Mouse (Mus musculus): ENCODE measurements around the gene Gm11492. TPM values are rescaled to one million over a fixed set of nuclear protein-coding genes. Genes with fewer than 3 reads are reported as not detected.

Gm11492 gene
- total RNA-seq (2021) = under 1 TPM in 1 of 2 experiments, not detected in 1; 0.20 TPM

DNA sequence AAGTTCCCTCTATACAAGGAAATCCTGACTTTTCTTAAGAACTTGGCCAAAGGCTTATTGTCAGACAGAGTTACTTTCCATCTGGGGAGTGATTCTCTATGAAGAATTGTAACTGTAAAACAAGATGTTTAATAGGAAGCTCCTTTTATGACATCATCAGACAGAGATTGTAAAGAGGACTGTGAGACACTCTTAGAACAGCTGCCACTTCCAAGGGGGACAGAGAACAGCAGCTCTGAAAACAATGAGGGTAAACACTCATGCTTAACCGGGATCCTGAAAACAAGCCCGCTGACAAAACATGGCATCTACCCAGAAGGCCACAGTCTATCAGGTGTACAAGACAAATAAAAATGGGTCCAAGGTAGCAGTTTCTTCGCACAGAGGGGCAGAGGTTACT, at the start of gene Gm11492:
Gene Gm11492, plus strand, starts transcription at position 153 of the 400 bp plus-strand sequence.
- intact Hi-C loops (cut with DNase I) = no loop called here
- no peak for DNase-seq (ENCODE audit: low spot score in 2 of 2)

GRCm38 (mm10) chr11:87519260-87519659, 47.2 kb upstream of the Gm11492 start:
- intact Hi-C loops (cut with DNase I) = no loop called here
- no peak for DNase-seq (ENCODE audit: low spot score in 2 of 2)

DNA sequence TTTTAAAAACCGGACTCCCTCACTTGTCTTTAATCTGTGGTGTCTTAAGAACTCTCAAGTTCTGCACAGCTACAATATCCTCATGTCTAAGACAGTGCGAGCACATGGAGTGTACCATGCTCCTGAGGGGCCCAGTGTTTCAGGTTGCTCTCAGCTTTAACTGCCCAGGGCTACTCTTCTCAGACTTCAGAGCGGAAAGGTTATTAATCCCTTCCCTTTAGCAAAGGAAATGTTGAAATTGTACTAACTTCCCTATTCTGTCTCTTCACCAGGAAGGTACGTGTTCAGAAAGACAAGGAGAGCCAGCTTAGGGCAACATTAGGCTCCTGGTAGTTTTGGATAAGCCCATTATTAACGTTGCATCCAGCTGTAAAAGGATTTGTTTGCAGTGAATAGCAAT, 43.0 kb upstream of the Gm11492 start:
- DNase-seq (ENCODE audit: low spot score in 2 of 2) = no peak
- intact Hi-C loops (cut with DNase I) = no loop called here

DNA sequence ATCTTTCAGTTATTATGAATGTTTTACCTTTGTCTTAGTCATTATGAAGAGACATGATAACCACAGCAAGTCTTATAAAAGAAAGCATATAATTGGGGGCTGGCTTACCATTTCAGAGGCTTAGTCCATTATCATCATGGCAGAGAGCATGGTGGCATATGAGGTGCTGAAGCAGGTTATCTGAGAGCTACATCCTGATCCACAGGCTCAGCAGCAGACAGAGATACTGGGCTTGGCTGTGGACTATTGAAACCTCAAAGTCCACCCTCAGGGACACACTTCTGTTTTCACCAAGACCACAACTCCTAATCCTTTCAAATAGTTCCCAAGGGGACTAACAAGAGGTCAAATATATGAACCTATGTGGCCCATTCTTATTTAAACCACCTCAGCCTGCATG, 42.5 kb upstream of the Gm11492 start:
- DNase-seq (ENCODE audit: low spot score in 2 of 2) = no peak
- intact Hi-C loops (cut with DNase I) = no loop called here

- intact Hi-C loops (cut with DNase I) = no loop called here
- DNase-seq (ENCODE audit: low spot score in 2 of 2) = no peak
Measured at GRCm38 (mm10) chr11:87524780-87525179, 41.7 kb upstream of the Gm11492 start.

GRCm38 (mm10) chr11:87527364-87527763, 39.1 kb upstream of the Gm11492 start:
- intact Hi-C loops (cut with DNase I) = no loop called here
- no peak for DNase-seq (ENCODE audit: low spot score in 2 of 2)

DNA sequence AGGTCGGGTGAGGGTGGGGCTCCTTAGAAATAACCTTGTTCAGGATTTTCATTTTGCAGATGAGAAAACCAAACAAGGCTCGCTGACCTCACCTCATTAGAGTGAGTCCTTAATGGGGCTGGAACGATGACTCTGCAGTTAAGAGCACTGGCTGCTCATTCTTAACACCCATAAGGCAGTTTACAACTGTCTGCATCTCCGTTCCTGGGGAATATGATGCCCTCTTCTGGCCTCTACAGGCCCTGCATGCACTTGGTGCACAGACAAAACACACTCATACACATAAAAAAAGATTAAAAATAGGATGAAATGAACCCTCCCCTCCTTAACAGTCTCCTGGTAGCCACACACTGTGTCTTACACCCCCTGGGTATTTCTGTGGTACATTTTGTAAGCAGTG, 38.5 kb upstream of the Gm11492 start:
- intact Hi-C loops (cut with DNase I) = no loop called here
- no peak for DNase-seq (ENCODE audit: low spot score in 2 of 2)

DNA sequence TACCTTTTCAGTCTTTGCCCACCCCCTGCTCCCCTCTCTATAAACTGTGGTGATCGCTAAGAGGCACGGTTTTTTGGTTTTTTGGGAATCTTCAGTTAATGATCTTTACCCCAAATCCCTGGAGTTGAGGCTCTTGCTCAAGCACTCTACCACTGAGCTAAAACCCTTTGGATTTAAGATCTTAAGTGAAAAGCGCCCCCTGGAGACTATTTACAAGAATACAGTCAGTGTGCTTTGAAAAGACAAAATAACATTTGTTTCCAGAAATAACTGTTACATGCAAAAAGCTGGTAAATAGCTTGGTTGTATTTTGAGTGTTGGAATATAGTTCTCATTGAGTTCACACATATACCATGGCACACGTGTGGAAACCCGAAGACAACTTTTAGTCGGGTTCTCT, 34.8 kb upstream of the Gm11492 start:
- intact Hi-C loops (cut with DNase I) = no loop called here
- no peak for DNase-seq (ENCODE audit: low spot score in 2 of 2)

GRCm38 (mm10) chr11:87542285-87542684, 24.2 kb upstream of the Gm11492 start:
- intact Hi-C loops (cut with DNase I) = no loop called here
- no peak for DNase-seq (ENCODE audit: low spot score in 2 of 2)

DNA sequence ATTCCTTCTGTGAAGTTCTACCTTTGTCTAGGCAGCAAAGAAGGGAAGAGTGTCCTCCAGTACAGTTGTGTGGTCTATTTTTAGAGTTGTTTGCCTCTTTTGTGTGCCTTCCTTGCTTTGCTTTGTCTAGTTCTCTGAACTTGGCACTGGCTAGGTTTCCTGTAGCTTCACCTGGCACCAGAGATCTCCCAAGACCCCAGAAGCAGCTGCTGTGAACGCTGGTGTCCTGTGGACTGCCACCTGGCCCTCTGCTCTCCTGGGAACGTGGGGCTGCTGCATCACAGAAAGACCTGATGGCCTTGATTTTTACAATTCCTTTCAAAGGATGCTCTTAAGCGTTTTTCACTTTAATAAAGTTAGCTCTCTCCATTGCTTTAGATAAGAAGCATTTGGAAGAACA, 23.5 kb upstream of the Gm11492 start:
- intact Hi-C loops (cut with DNase I) = no loop called here
- no peak for DNase-seq (ENCODE audit: low spot score in 2 of 2)

GRCm38 (mm10) chr11:87553342-87553741, 13.1 kb upstream of the Gm11492 start:
- no peak for DNase-seq (ENCODE audit: low spot score in 2 of 2)
- intact Hi-C loops (cut with DNase I) = no loop called here

GRCm38 (mm10) chr11:87554386-87554785, 12.1 kb upstream of the Gm11492 start:
- DNase-seq (ENCODE audit: low spot score in 2 of 2) = no peak
- intact Hi-C loops (cut with DNase I) = no loop called here

GRCm38 (mm10) chr11:87555106-87555703, 11.2 kb upstream of the Gm11492 start:
- intact Hi-C loops (cut with DNase I) = no loop called here
- DNase-seq (ENCODE audit: low spot score in 2 of 2) = no peak

DNA sequence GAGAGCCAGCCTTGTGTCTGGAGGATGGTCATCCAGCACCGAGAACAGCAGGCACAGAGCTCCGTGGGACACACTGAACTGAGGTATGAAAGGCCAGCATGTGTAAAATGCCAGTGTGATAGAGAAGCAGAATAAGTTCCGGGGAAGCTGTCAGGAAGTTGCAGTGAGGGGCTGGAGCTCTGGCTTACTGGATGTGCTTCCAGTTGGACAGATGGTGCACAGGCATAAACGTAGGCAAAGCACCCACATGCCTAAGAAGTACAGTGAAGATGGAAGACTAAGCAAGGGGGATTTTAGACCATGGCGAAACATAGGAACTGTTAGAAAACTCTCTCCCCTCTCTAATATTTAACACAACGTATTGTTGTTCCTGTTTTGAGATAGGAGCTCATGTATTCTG, 5.2 kb upstream of the Gm11492 start:
- intact Hi-C loops (cut with DNase I) = no loop called here
- DNase-seq (ENCODE audit: low spot score in 2 of 2) = no peak

GRCm38 (mm10) chr11:87568255-87568953, 2.0 kb downstream of the Gm11492 start, which contains the start of gene Sept4:
Gene Sept4 (plus strand): TSS chr11:87568903.
- intact Hi-C loops (cut with DNase I) = no loop called here
- no peak for DNase-seq (ENCODE audit: low spot score in 2 of 2)

- intact Hi-C loops (cut with DNase I) = no loop called here
- no peak for DNase-seq (ENCODE audit: low spot score in 2 of 2)
Measured at GRCm38 (mm10) chr11:87570743-87571142, 4.3 kb downstream of the Gm11492 start.

- DNase-seq (ENCODE audit: low spot score in 2 of 2) = no peak
- intact Hi-C loops (cut with DNase I) = no loop called here
Measured at GRCm38 (mm10) chr11:87571361-87571950, 5.0 kb downstream of the Gm11492 start.

DNA sequence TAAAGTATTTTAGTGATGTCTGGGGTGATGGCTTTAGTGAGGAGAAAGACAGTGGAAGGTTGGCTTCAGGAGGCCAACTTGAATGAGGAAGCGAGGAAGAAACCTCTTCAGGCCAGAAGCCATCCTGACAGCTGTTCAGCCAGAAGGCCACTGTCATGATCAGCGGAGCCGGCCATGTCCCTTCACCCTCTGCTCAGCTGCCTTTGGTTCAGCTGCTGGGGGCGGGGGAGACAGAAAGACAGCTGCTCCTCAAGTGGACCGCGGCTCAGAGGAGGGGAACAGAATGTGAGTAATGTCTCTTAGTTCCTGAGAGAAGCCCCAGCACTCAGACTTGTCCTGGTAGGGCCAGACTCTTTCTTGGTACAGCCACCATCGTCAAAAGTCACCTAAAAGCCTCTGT, 7.3 kb downstream of the Gm11492 start:
- no peak for DNase-seq (ENCODE audit: low spot score in 2 of 2)
- intact Hi-C loops (cut with DNase I) = no loop called here

- intact Hi-C loops (cut with DNase I) = no loop called here
- no peak for DNase-seq (ENCODE audit: low spot score in 2 of 2)
Measured at GRCm38 (mm10) chr11:87574520-87575180, 8.2 kb downstream of the Gm11492 start.

DNA sequence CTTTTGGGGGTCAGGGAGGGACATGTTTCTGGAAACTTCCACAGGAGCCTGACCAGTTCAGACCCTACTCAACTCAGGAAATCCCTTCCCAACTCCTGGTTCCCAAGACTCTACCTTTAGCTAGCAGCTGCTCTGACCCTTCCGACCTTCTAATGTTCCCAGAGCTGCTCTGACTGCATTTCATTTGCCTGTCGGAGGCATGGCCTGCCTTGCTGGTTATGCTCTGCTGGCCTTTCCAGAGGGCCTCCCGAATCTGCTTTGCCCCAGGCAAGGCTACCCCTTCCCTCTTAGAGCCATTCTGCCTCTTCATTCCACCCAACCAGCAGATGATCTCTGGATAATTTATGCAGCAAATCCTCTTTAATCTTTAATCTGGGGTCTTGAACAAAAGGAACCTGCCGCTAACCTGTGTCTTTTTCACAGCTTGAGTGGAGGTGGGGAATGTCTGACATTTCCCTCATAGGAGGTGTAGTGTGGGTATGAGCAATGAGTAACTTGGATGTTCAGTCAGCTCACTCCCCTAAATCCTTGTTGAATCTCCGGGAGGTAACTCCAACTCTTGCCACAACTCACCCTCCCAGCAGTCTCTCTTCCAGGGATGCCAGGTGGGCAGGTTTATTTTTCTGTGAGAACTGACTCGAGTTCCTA, 11.3 kb downstream of the Gm11492 start:
- DNase-seq (ENCODE audit: low spot score in 2 of 2) = no peak
- intact Hi-C loops (cut with DNase I) = no loop called here
